Mouse (Mus musculus) cerebral cortex, adult 2 months (tissue): Measurements from ENCODE around the gene S100a1.

Source experiments
- WGBS: fragments of 180-500 bp; shearing (Covaris S2); methylation state at CpG from one replicate; pipeline ENCODE4 v1.1.7; 2018; 5-methylcytosine and 5-hydroxymethylcytosine counted together

The S100a1 gene

GRCm38 (mm10) chr3:90509747-90510123 is 4.5 kb downstream of the S100a1 start:
- 13% methylated on average over 2 of the region's 2 CpGs for WGBS

DNA sequence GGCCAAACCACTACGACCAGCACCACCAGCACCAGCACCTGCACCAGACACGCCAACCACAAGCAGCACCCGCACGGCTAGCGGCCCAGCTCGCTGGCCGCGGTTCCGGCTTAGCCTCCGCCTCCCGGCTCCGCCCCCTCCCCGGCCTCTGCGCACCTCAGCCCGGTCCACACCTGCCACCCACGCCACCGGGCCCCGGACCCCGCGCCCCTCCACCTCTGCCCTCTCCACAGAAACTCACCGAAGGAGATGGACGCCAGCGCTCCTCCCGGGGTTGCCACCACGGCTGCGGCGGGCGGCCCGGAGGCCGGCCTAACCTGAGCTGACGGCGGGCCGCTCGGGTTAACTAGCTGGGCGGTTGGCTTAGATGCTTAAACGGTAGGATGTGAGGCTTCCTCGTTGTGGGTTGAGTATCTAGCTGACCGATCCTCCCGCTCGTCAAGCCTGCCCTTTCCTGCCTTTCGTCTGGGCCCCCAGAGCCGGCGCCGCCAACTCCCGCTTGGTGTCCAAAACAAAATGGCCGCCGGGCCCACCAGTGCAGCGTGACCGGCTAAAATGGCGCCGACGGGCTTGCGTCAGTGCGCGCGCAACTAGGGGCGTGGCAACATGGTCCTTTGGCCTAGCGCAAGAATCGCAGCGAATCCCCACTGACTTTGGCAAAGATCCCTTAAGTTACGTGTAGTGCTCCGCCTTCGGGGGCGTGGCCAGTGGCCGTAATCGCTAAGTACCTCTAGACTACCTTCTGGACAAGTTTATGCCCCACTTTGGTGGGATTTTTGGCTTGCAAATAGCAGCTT is 5.0 kb downstream of the S100a1 start, which contains the start of gene Chtop:
Gene Chtop (minus strand): TSS at position 549 of the 797 bp plus-strand sequence.
- WGBS = under 1% methylated on average over 66 of the region's 66 CpGs

DNA sequence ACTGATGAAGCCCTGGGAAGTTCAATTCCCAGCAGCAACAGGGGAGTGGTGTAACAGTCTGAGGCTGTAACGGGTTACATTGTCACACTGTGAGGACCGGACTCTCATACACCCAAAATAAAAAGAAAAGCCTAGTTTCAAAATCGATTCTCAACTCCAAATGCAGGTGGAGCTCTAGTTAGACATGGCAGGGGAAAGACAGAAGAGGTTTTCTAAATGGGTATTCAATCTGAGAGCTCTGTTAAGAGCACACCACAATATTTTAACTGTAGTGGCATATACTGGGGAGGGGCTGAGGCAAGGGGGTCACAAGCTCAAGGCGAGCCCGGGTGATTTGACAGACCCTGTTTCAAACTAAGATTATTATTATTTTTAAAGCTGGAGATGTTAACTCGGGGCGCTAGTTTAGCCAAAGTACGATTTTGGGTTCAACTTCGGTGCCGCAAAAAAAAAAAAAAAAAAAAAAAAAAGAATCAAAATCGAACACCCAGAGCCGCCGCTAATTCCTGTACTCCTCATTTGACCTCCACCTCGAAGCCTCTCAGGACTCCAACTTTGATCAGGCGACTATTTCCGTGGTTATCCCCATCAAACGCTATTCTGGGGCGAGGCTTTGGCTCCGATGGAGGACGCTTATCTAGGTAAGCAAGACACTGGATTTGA is 5.8 kb downstream of the S100a1 start:
- WGBS = under 1% methylated on average over 20 of the region's 20 CpGs

- WGBS = 71% methylated on average over 3 of the region's 3 CpGs
Observed at GRCm38 (mm10) chr3:90506362-90506761, 7.8 kb downstream of the S100a1 start.

- 83% methylated on average over 5 of the region's 5 CpGs for WGBS
Observed at GRCm38 (mm10) chr3:90505216-90505615, 9.0 kb downstream of the S100a1 start.

DNA sequence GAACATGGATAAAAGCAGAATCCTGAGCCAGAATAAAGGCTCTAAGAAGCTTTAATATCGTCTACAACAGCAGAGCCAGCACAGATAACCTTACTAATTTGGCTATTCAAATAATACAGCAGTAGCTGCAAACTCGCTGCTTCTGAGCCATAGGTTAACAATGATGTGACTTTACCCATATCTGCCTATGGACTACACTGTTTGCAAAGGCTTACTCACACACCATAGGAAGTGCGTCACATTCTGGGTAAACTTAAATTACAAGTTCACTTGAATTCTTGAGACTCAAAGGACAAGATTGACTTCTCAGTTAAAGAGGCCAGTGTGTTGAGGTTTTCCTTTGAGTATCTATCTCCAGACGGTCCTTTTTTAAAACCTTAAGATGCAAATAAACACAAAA is 10.7 kb downstream of the S100a1 start:
- 57% methylated on average over 4 of the region's 4 CpGs for WGBS

DNA sequence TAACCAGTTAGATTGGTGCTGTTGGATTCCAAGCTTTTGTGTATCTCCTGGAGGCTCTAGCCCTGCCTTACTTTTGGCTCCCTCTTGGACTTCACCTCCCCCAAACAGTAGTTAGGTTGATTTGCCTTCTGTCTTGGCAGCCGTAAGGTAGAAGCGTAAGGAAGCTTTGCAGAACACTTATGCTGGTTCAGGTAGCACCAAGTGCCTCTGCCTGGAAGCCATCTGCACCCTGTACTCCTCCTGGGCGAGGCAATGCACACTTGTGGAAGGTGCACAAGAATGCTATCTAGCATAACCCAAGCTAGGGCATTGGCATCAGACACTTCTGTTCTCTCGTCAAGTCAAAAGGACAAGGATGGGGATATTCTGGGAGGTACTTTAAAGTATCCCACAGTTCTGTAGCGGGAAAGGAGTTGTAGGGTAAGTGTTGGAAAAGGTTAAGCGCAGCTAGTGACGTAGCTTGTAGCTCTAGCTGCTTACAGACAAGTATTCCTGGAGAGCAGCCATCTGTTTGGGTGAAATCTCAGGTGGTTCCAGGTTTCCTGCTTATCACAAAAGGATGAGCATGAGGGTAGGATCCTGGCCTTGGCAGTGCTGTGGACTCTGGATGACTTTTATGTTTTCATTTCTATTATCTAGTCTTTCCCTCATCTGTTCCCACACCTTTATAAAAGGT is 18.2 kb downstream of the S100a1 start:
- 72% methylated on average over 7 of the region's 7 CpGs for WGBS

- WGBS = 53% methylated on average over 4 of the region's 4 CpGs
Observed at GRCm38 (mm10) chr3:90493831-90494540, 20.2 kb downstream of the S100a1 start.

DNA sequence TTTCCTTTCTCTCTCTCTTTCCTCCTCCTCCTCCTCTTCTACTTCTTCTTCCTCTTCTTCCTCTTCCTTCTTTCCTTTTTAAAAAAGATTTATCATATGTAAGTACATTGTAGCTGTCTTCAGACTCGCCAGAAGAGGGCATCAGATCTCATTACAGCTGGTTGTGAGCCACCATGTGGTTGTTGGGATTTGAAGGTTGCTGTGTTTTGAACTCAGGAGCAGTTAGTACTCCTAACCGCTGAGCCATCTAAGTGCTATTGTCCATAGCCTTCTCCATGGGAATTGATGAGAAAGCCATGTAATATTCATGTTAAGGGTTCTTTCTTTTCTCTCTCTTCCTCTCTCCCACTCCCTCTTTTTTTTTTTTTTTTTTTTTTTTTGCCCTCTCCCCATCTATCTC is 22.8 kb downstream of the S100a1 start:
- WGBS = 39% methylated on average over 2 of the region's 2 CpGs

- WGBS = under 1% methylated on average over 37 of the region's 37 CpGs
Observed at GRCm38 (mm10) chr3:90490696-90491256, 23.4 kb downstream of the S100a1 start, which contains the start of gene Snapin. Snapin (minus strand) TSS chr3:90491033.

GRCm38 (mm10) chr3:90488576-90488975 is 25.6 kb downstream of the S100a1 start:
- WGBS = 82% methylated on average over 6 of the region's 6 CpGs

- WGBS = 71% methylated on average over 5 of the region's 5 CpGs
Observed at GRCm38 (mm10) chr3:90486998-90487397, 27.2 kb downstream of the S100a1 start.

DNA sequence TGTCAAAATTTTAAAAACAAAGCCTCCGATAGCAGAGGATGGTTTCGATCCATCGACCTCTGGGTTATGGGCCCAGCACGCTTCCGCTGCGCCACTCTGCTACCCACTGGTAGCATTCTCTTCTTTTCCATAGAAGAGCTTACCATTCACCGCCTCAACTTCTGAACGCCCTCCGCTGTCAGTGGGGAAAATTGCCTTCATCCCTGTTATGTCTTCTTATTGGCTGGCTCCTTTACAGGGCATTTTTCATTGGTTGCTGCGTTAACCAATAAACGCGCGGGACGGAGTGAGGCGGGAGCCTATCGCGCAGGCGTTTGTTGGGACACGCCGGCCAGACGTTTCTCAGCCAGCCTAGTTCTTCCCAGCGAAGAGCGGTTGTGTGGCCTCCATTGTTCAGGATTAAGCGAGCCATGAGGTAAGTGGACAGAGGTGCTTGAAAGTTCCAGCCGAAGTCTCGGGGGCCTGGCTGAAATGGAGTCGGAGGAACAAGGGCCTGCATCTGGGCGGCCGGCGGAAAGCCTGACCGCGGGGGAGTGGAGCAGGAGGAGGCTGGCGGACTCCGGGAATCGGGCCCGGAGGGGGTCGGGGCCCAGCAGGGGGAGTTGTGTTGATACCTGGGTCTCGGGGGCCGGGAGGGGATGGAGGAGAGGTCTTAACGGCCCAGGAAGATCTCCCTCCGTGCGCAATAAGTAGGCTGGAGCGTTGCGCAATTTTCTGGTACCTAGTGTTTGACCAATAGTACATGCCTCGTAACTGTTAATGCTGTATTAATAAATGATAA is 38.2 kb downstream of the S100a1 start, which contains the start of gene Ilf2:
Gene Ilf2 (plus strand): TSS at position 296 of the 781 bp plus-strand sequence.
- under 1% methylated on average over 45 of the region's 45 CpGs for WGBS

- WGBS = 32% methylated on average over 16 of the region's 16 CpGs
Observed at GRCm38 (mm10) chr3:90475151-90475830, 38.9 kb downstream of the S100a1 start.

DNA sequence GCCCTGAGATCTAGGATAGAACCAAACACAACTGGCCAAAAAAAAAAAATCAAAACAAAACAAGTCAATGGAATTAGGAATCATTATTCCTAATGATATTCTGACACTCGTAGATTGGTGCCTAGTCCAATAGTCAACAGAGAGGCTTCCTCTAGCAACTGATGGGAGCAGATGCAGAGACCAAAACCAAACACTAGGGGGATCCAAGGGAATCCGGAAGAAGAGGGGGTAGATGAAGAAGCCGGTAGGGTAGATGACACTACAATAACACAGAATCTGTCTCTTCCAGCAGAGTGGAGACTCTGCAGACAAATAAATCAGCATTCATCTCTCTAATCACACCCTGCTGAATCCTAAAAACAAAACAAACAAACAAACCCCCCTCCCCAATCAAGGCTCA is 42.0 kb downstream of the S100a1 start:
- WGBS = 17% methylated on average over 3 of the region's 3 CpGs

- 94% methylated on average over 10 of the region's 10 CpGs for WGBS
Observed at GRCm38 (mm10) chr3:90467618-90468300, 46.4 kb downstream of the S100a1 start.

DNA sequence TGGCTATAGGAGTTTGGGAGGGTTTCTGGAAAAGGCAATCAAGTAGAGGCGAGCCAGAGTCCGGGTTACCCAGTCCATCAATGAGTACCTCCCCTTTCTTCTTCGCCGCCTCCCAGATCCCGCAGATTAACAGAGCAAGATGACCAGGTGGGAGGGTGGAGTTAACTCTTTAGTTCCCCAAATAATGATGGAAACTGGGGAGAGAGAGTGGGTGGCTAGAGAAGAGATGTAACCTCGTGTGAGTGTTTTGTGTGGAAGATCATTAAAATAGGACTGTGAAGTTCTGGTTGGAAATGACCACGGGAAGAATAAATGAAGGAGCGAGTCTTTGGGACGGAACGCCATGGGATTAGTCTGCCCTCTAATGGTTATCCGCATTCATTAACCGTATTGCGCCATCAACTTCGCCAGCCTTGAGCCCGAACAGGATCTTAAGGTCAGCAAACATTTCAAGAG is 47.9 kb downstream of the S100a1 start:
- WGBS = under 1% methylated on average over 15 of the region's 15 CpGs

- WGBS = under 1% methylated on average over 48 of the region's 49 CpGs
Observed at GRCm38 (mm10) chr3:90465686-90466310, 48.4 kb downstream of the S100a1 start, which contains the start of gene Npr1. Npr1 (minus strand) TSS chr3:90465866.
